Mouse (Mus musculus): Measurements from ENCODE around the gene Ly6g6d. TPM values are rescaled to one million over a fixed set of nuclear protein-coding genes. Genes with fewer than 3 reads are reported as not detected.

Gene Ly6g6d
- polyA plus RNA-seq, 1 experiment: 7.2 TPM

- peaks cover 21% of the 10 kb centered on the region for H3K4me1 ChIP-seq (ENCODE audit: control insufficient read depth, insufficient read depth, insufficient read length, low read length)
- H3K27ac ChIP-seq (ENCODE audit: insufficient read depth, low read depth, low read length): no peak within 1 kb of the TSS
- TF ChIP-seq CTCF (IDR thresholded peaks at IDR 0.05; ENCODE audit: extremely low read depth, insufficient read length, insufficient replicate concordance, low read depth, low read length) (no peak), POLR2A (IDR thresholded peaks at IDR 0.05; ENCODE audit: low read depth, low read length) (no peak)
- WGBS: 64% methylated on average over 13 of the region's 13 CpGs
- no peak within 1 kb of the TSS for H3K4me3 ChIP-seq (ENCODE audit: low read depth, low read length)
- H3K36me3 ChIP-seq (ENCODE audit: control insufficient read depth, insufficient read depth, low read length): no peaks in the 10 kb centered on the region
- no peaks in the 10 kb centered on the region for H3K27me3 ChIP-seq (ENCODE audit: control insufficient read depth, insufficient read depth, low read length)
Measured at GRCm38 (mm10) chr17:35027277-35028068, 50.4 kb downstream of the Ly6g6d start, which contains the start of gene Sapcd1. Gene Sapcd1, minus strand, starts transcription at chr17:35028016.

- Histone ChIP-seq H3K27ac (ENCODE audit: insufficient read depth, low read depth, low read length) (no peak overlapping the region), H3K4me1 (ENCODE audit: control insufficient read depth, insufficient read depth, insufficient read length, low read length) (peaks cover 25% of the 10 kb centered on the region), H3K36me3 (ENCODE audit: control insufficient read depth, insufficient read depth, low read length) (no peaks in the 10 kb centered on the region), H3K27me3 (ENCODE audit: control insufficient read depth, insufficient read depth, low read length) (no peaks in the 10 kb centered on the region), H3K4me3 (ENCODE audit: low read depth, low read length) (no peak overlapping the region)
- WGBS: 87% methylated on average over 5 of the region's 5 CpGs
- TF ChIP-seq CTCF (IDR thresholded peaks at IDR 0.05; ENCODE audit: extremely low read depth, insufficient read length, insufficient replicate concordance, low read depth, low read length): no peak
- no peak for TF ChIP-seq POLR2A (IDR thresholded peaks at IDR 0.05; ENCODE audit: low read depth, low read length)
Measured at GRCm38 (mm10) chr17:35026206-35026605, 51.7 kb downstream of the Ly6g6d start.

- Histone ChIP-seq H3K27ac (ENCODE audit: insufficient read depth, low read depth, low read length) (no peak overlapping the region), H3K27me3 (ENCODE audit: control insufficient read depth, insufficient read depth, low read length) (no peaks in the 10 kb centered on the region), H3K4me1 (ENCODE audit: control insufficient read depth, insufficient read depth, insufficient read length, low read length) (peaks cover 25% of the 10 kb centered on the region), H3K4me3 (ENCODE audit: low read depth, low read length) (no peak overlapping the region), H3K36me3 (ENCODE audit: control insufficient read depth, insufficient read depth, low read length) (no peaks in the 10 kb centered on the region)
- no peak for TF ChIP-seq CTCF (IDR thresholded peaks at IDR 0.05; ENCODE audit: extremely low read depth, insufficient read length, insufficient replicate concordance, low read depth, low read length)
- TF ChIP-seq POLR2A (IDR thresholded peaks at IDR 0.05; ENCODE audit: low read depth, low read length): no peak
- WGBS: 73% methylated on average over 10 of the region's 10 CpGs
Measured at GRCm38 (mm10) chr17:35024691-35025488, 53.0 kb downstream of the Ly6g6d start.

GRCm38 (mm10) chr17:35024261-35024660 lies 53.6 kb downstream of the Ly6g6d start:
- peaks cover 25% of the 10 kb centered on the region for H3K4me1 ChIP-seq (ENCODE audit: control insufficient read depth, insufficient read depth, insufficient read length, low read length)
- no peaks in the 10 kb centered on the region for H3K36me3 ChIP-seq (ENCODE audit: control insufficient read depth, insufficient read depth, low read length)
- H3K27ac ChIP-seq (ENCODE audit: insufficient read depth, low read depth, low read length): no peak overlapping the region
- no peaks in the 10 kb centered on the region for H3K27me3 ChIP-seq (ENCODE audit: control insufficient read depth, insufficient read depth, low read length)
- WGBS: 74% methylated on average over 13 of the region's 13 CpGs
- TF ChIP-seq POLR2A (IDR thresholded peaks at IDR 0.05; ENCODE audit: low read depth, low read length) (no peak), CTCF (IDR thresholded peaks at IDR 0.05; ENCODE audit: extremely low read depth, insufficient read length, insufficient replicate concordance, low read depth, low read length) (no peak)
- H3K4me3 ChIP-seq (ENCODE audit: low read depth, low read length): no peak overlapping the region

GRCm38 (mm10) chr17:35023756-35024155 lies 54.1 kb downstream of the Ly6g6d start:
- TF ChIP-seq POLR2A (IDR thresholded peaks at IDR 0.05; ENCODE audit: low read depth, low read length) (peak; percentile 29; the same call in 1 of the 2 replicates), CTCF (IDR thresholded peaks at IDR 0.05; ENCODE audit: extremely low read depth, insufficient read length, insufficient replicate concordance, low read depth, low read length) (no peak)
- no peaks in the 10 kb centered on the region for H3K27me3 ChIP-seq (ENCODE audit: control insufficient read depth, insufficient read depth, low read length)
- H3K4me3 ChIP-seq (ENCODE audit: low read depth, low read length): no peak overlapping the region
- no peaks in the 10 kb centered on the region for H3K36me3 ChIP-seq (ENCODE audit: control insufficient read depth, insufficient read depth, low read length)
- peaks cover 25% of the 10 kb centered on the region for H3K4me1 ChIP-seq (ENCODE audit: control insufficient read depth, insufficient read depth, insufficient read length, low read length)
- peak overlapping the region; percentile 84 for H3K27ac ChIP-seq (ENCODE audit: insufficient read depth, low read depth, low read length)
- 30% methylated on average over 4 of the region's 4 CpGs for WGBS

- Histone ChIP-seq H3K36me3 (ENCODE audit: control insufficient read depth, insufficient read depth, low read length) (no peaks in the 10 kb centered on the region), H3K4me1 (ENCODE audit: control insufficient read depth, insufficient read depth, insufficient read length, low read length) (peaks cover 29% of the 10 kb centered on the region), H3K4me3 (ENCODE audit: low read depth, low read length) (no peak overlapping the region), H3K27ac (ENCODE audit: insufficient read depth, low read depth, low read length) (peak overlapping the region; percentile 84), H3K27me3 (ENCODE audit: control insufficient read depth, insufficient read depth, low read length) (no peaks in the 10 kb centered on the region)
- 80% methylated on average over 5 of the region's 5 CpGs for WGBS
- no peak for TF ChIP-seq POLR2A (IDR thresholded peaks at IDR 0.05; ENCODE audit: low read depth, low read length)
Measured at GRCm38 (mm10) chr17:35023221-35023620, 54.6 kb downstream of the Ly6g6d start.

- peaks cover 31% of the 10 kb centered on the region for H3K4me1 ChIP-seq (ENCODE audit: control insufficient read depth, insufficient read depth, insufficient read length, low read length)
Measured at GRCm38 (mm10) chr17:35022541-35023060, 55.3 kb downstream of the Ly6g6d start.

More at GRCm38 (mm10) chr17:35022541-35023060, 55.3 kb downstream of the Ly6g6d start:
- H3K27ac ChIP-seq (ENCODE audit: insufficient read depth, low read depth, low read length): peak overlapping the region; percentile 55; the same call in 1 of the 2 replicates
- no peaks in the 10 kb centered on the region for H3K36me3 ChIP-seq (ENCODE audit: control insufficient read depth, insufficient read depth, low read length)
- TF ChIP-seq POLR2A (IDR thresholded peaks at IDR 0.05; ENCODE audit: low read depth, low read length) (no peak), CTCF (IDR thresholded peaks at IDR 0.05; ENCODE audit: extremely low read depth, insufficient read length, insufficient replicate concordance, low read depth, low read length) (no peak)
- H3K4me3 ChIP-seq (ENCODE audit: low read depth, low read length): no peak overlapping the region
- 94% methylated on average over 8 of the region's 8 CpGs for WGBS
- no peaks in the 10 kb centered on the region for H3K27me3 ChIP-seq (ENCODE audit: control insufficient read depth, insufficient read depth, low read length)

Measured in small intestine, adult 2 months (tissue).